Mouse (Mus musculus): ENCODE measurements at regions not wholly inside any gene's neighbourhood (a gene's known extent, or its start where the extent isn't known, plus 50 kb on each side); places are given as distances from the start of the nearest gene placed in this dataset.

GRCm38 (mm10) chr11:90855324-90855723 lies 167.2 kb upstream of the Tom1l1 start:
- 31% methylated on average over 3 of the region's 3 CpGs for WGBS
- no peak overlapping the region for H3K27ac ChIP-seq (ENCODE audit: low read depth, low read length)
- H3K36me3 ChIP-seq (ENCODE audit: control insufficient read depth, insufficient read depth, low read length), result no peaks in the 10 kb centered on the region

GRCm38 (mm10) chr11:90851221-90851620 lies 163.1 kb upstream of the Tom1l1 start:
- no peak overlapping the region for H3K27ac ChIP-seq (ENCODE audit: low read depth, low read length)
- H3K9ac ChIP-seq (ENCODE audit: low read depth, low read length), result no peak overlapping the region
- ATAC-seq, result no peak
- H3K4me3 ChIP-seq (ENCODE audit: low read length), result no peak overlapping the region
- no peaks in the 10 kb centered on the region for H3K27me3 ChIP-seq (replicated peaks; ENCODE audit: control insufficient read depth, insufficient read depth, low read length)
- no peak overlapping the region for H3K4me2 ChIP-seq (ENCODE audit: low read length)
- H3K9me3 ChIP-seq (ENCODE audit: control insufficient read depth, low read length), result no peaks in the 10 kb centered on the region
- no peaks in the 10 kb centered on the region for H3K36me3 ChIP-seq (ENCODE audit: control insufficient read depth, insufficient read depth, low read length)
- no peaks in the 10 kb centered on the region for H3K4me1 ChIP-seq (ENCODE audit: control insufficient read depth, insufficient read depth, low read depth, low read length)

More at GRCm38 (mm10) chr11:90855324-90855723, 167.2 kb upstream of the Tom1l1 start:
- Histone ChIP-seq H3K9ac (ENCODE audit: low read depth, low read length) (no peak overlapping the region), H3K4me1 (ENCODE audit: control insufficient read depth, insufficient read depth, low read depth, low read length) (no peaks in the 10 kb centered on the region), H3K9me3 (ENCODE audit: control insufficient read depth, low read length) (no peaks in the 10 kb centered on the region), H3K4me2 (ENCODE audit: low read length) (no peak overlapping the region), H3K4me3 (ENCODE audit: low read length) (no peak overlapping the region), H3K27me3 (replicated peaks; ENCODE audit: control insufficient read depth, insufficient read depth, low read length) (no peaks in the 10 kb centered on the region)
- ATAC-seq, result 0 out of 2 replicates have a peak, but pooled peaks have one; percentile 24

GRCm38 (mm10) chr11:90844925-90845319 lies 156.8 kb upstream of the Tom1l1 start:
- ATAC-seq, result no peak
- no peak overlapping the region for H3K9ac ChIP-seq (ENCODE audit: low read depth, low read length)
- H3K4me2 ChIP-seq (ENCODE audit: low read length), result no peak overlapping the region
- no peak overlapping the region for H3K4me3 ChIP-seq (ENCODE audit: low read length)
- H3K27ac ChIP-seq (ENCODE audit: low read depth, low read length), result no peak overlapping the region
- H3K36me3 ChIP-seq (ENCODE audit: control insufficient read depth, insufficient read depth, low read length), result no peaks in the 10 kb centered on the region
- WGBS, result 80% methylated on average over 6 of the region's 6 CpGs
- H3K4me1 ChIP-seq (ENCODE audit: control insufficient read depth, insufficient read depth, low read depth, low read length), result no peaks in the 10 kb centered on the region
- no peaks in the 10 kb centered on the region for H3K27me3 ChIP-seq (replicated peaks; ENCODE audit: control insufficient read depth, insufficient read depth, low read length)
- H3K9me3 ChIP-seq (ENCODE audit: control insufficient read depth, low read length), result peaks cover 5% of the 10 kb centered on the region; the same call in 1 of the 2 replicates

- no peak overlapping the region for H3K27ac ChIP-seq (ENCODE audit: low read depth, low read length)
- no peak for ATAC-seq
- peaks cover 5% of the 10 kb centered on the region; the same call in 1 of the 2 replicates for H3K9me3 ChIP-seq (ENCODE audit: control insufficient read depth, low read length)
- WGBS, result 71% methylated on average over 15 of the region's 15 CpGs
- no peaks in the 10 kb centered on the region for H3K36me3 ChIP-seq (ENCODE audit: control insufficient read depth, insufficient read depth, low read length)
- H3K4me2 ChIP-seq (ENCODE audit: low read length), result no peak overlapping the region
- H3K4me1 ChIP-seq (ENCODE audit: control insufficient read depth, insufficient read depth, low read depth, low read length), result no peaks in the 10 kb centered on the region
- H3K9ac ChIP-seq (ENCODE audit: low read depth, low read length), result no peak overlapping the region
- H3K27me3 ChIP-seq (replicated peaks; ENCODE audit: control insufficient read depth, insufficient read depth, low read length), result no peaks in the 10 kb centered on the region
- no peak overlapping the region for H3K4me3 ChIP-seq (ENCODE audit: low read length)
Measured at GRCm38 (mm10) chr11:90844266-90844924, 156.2 kb upstream of the Tom1l1 start.

- 89% methylated on average over 1 of the region's 1 CpGs for WGBS
- Histone ChIP-seq H3K4me3 (ENCODE audit: low read length) (no peak overlapping the region), H3K9me3 (ENCODE audit: control insufficient read depth, low read length) (peaks cover 5% of the 10 kb centered on the region; the same call in 1 of the 2 replicates), H3K4me2 (ENCODE audit: low read length) (no peak overlapping the region), H3K4me1 (ENCODE audit: control insufficient read depth, insufficient read depth, low read depth, low read length) (no peaks in the 10 kb centered on the region), H3K36me3 (ENCODE audit: control insufficient read depth, insufficient read depth, low read length) (no peaks in the 10 kb centered on the region), H3K27ac (ENCODE audit: low read depth, low read length) (no peak overlapping the region), H3K9ac (ENCODE audit: low read depth, low read length) (no peak overlapping the region), H3K27me3 (replicated peaks; ENCODE audit: control insufficient read depth, insufficient read depth, low read length) (no peaks in the 10 kb centered on the region)
- no peak for ATAC-seq
Measured at GRCm38 (mm10) chr11:90838161-90838560, 150.0 kb upstream of the Tom1l1 start.

GRCm38 (mm10) chr11:90824761-90825160 lies 136.6 kb upstream of the Tom1l1 start:
- H3K4me3 ChIP-seq (ENCODE audit: low read length), result no peak overlapping the region
- no peak overlapping the region for H3K4me2 ChIP-seq (ENCODE audit: low read length)
- H3K27ac ChIP-seq (ENCODE audit: low read depth, low read length), result no peak overlapping the region
- H3K36me3 ChIP-seq (ENCODE audit: control insufficient read depth, insufficient read depth, low read length), result no peaks in the 10 kb centered on the region
- ATAC-seq, result no peak
- H3K4me1 ChIP-seq (ENCODE audit: control insufficient read depth, insufficient read depth, low read depth, low read length), result no peaks in the 10 kb centered on the region
- no peak overlapping the region for H3K9ac ChIP-seq (ENCODE audit: low read depth, low read length)
- H3K27me3 ChIP-seq (replicated peaks; ENCODE audit: control insufficient read depth, insufficient read depth, low read length), result no peaks in the 10 kb centered on the region
- 75% methylated on average over 5 of the region's 5 CpGs for WGBS
- peaks cover 3% of the 10 kb centered on the region; the same call in 1 of the 2 replicates for H3K9me3 ChIP-seq (ENCODE audit: control insufficient read depth, low read length)

GRCm38 (mm10) chr11:90816727-90817126 lies 128.6 kb upstream of the Tom1l1 start:
- Histone ChIP-seq H3K27me3 (replicated peaks; ENCODE audit: control insufficient read depth, insufficient read depth, low read length) (no peaks in the 10 kb centered on the region), H3K9me3 (ENCODE audit: control insufficient read depth, low read length) (no peaks in the 10 kb centered on the region), H3K9ac (ENCODE audit: low read depth, low read length) (no peak overlapping the region), H3K4me2 (ENCODE audit: low read length) (no peak overlapping the region), H3K36me3 (ENCODE audit: control insufficient read depth, insufficient read depth, low read length) (no peaks in the 10 kb centered on the region), H3K27ac (ENCODE audit: low read depth, low read length) (no peak overlapping the region), H3K4me1 (ENCODE audit: control insufficient read depth, insufficient read depth, low read depth, low read length) (no peaks in the 10 kb centered on the region), H3K4me3 (ENCODE audit: low read length) (no peak overlapping the region)
- ATAC-seq, result no peak
- WGBS, result 80% methylated on average over 2 of the region's 2 CpGs

GRCm38 (mm10) chr11:90814471-90814870 lies 126.3 kb upstream of the Tom1l1 start:
- H3K27me3 ChIP-seq (replicated peaks; ENCODE audit: control insufficient read depth, insufficient read depth, low read length), result no peaks in the 10 kb centered on the region
- no peaks in the 10 kb centered on the region for H3K4me1 ChIP-seq (ENCODE audit: control insufficient read depth, insufficient read depth, low read depth, low read length)
- no peak overlapping the region for H3K27ac ChIP-seq (ENCODE audit: low read depth, low read length)
- no peaks in the 10 kb centered on the region for H3K9me3 ChIP-seq (ENCODE audit: control insufficient read depth, low read length)
- ATAC-seq, result no peak
- H3K4me3 ChIP-seq (ENCODE audit: low read length), result no peak overlapping the region
- no peaks in the 10 kb centered on the region for H3K36me3 ChIP-seq (ENCODE audit: control insufficient read depth, insufficient read depth, low read length)
- no peak overlapping the region for H3K9ac ChIP-seq (ENCODE audit: low read depth, low read length)
- WGBS, result 92% methylated on average over 5 of the region's 5 CpGs
- H3K4me2 ChIP-seq (ENCODE audit: low read length), result no peak overlapping the region

GRCm38 (mm10) chr11:90812971-90813370 lies 124.8 kb upstream of the Tom1l1 start:
- H3K4me2 ChIP-seq (ENCODE audit: low read length), result no peak overlapping the region
- H3K9me3 ChIP-seq (ENCODE audit: control insufficient read depth, low read length), result no peaks in the 10 kb centered on the region
- WGBS, result 75% methylated on average over 2 of the region's 2 CpGs
- no peaks in the 10 kb centered on the region for H3K27me3 ChIP-seq (replicated peaks; ENCODE audit: control insufficient read depth, insufficient read depth, low read length)
- H3K27ac ChIP-seq (ENCODE audit: low read depth, low read length), result no peak overlapping the region
- H3K4me1 ChIP-seq (ENCODE audit: control insufficient read depth, insufficient read depth, low read depth, low read length), result no peaks in the 10 kb centered on the region
- no peaks in the 10 kb centered on the region for H3K36me3 ChIP-seq (ENCODE audit: control insufficient read depth, insufficient read depth, low read length)
- H3K9ac ChIP-seq (ENCODE audit: low read depth, low read length), result no peak overlapping the region
- no peak for ATAC-seq
- no peak overlapping the region for H3K4me3 ChIP-seq (ENCODE audit: low read length)

All from hindbrain, embryonic 16.5 days (tissue).